Mouse (Mus musculus): ENCODE data around the gene Cecr2. TPM values are rescaled to one million over a fixed set of nuclear protein-coding genes. Genes with fewer than 3 reads are reported as not detected.

The Cecr2 gene
- polyA plus RNA-seq, 2 experiments, result 6.2 to 7.1 TPM

- WGBS (ENCODE audit: insufficient replicate concordance), result 58% methylated on average over 7 of the region's 7 CpGs
- Histone ChIP-seq H3K27ac (no peak overlapping the region), H3K4me3 (ENCODE audit: insufficient read depth in 1 of 2, low read depth in 2 of 2, low read length in 2 of 2) (no peak overlapping the region), H3K4me1 (replicated peaks; ENCODE audit: control insufficient read depth in 2 of 2, insufficient read depth in 2 of 2, low read length in 1 of 2) (no peaks in the 10 kb centered on the region; a peak in 1 of 4 replicates), H3K27me3 (ENCODE audit: control insufficient read depth, insufficient read depth, low read length) (no peaks in the 10 kb centered on the region), H3K9ac (replicated peaks) (no peak overlapping the region), H3K9me3 (ENCODE audit: control insufficient read depth, low read length) (no peaks in the 10 kb centered on the region), H3K36me3 (replicated peaks; ENCODE audit: control insufficient read depth, insufficient read depth, low read depth) (no peaks in the 10 kb centered on the region), H3K4me2 (ENCODE audit: low read depth) (no peak overlapping the region)
- no peak for DNase-seq (ENCODE audit: low read depth in 3 of 3, low spot score in 3 of 3)
- ATAC-seq (ENCODE audit: insufficient read depth), result no peak
- no peak for TF ChIP-seq CTCF (IDR thresholded peaks at IDR 0.05; ENCODE audit: low read depth)
- no peak for TF ChIP-seq EP300 (IDR thresholded peaks at IDR 0.05; ENCODE audit: low read depth)
Measured at GRCm38 (mm10) chr6:120652666-120653065, 13.5 kb upstream of the Cecr2 start.

- no peaks in the 10 kb centered on the region for H3K9me3 ChIP-seq (ENCODE audit: control insufficient read depth, low read length)
- no peak overlapping the region for H3K4me2 ChIP-seq (ENCODE audit: low read depth)
- no peaks in the 10 kb centered on the region for H3K4me1 ChIP-seq (replicated peaks; ENCODE audit: control insufficient read depth in 2 of 2, insufficient read depth in 2 of 2, low read length in 1 of 2)
- H3K36me3 ChIP-seq (replicated peaks; ENCODE audit: control insufficient read depth, insufficient read depth, low read depth), result no peaks in the 10 kb centered on the region
- TF ChIP-seq EP300 (IDR thresholded peaks at IDR 0.05; ENCODE audit: low read depth) (no peak), CTCF (IDR thresholded peaks at IDR 0.05; ENCODE audit: low read depth) (no peak)
- 61% methylated on average over 3 of the region's 3 CpGs for whole genome bisulfite sequencing (ENCODE audit: insufficient replicate concordance)
- no peak overlapping the region for H3K4me3 ChIP-seq (ENCODE audit: insufficient read depth in 1 of 2, low read depth in 2 of 2, low read length in 2 of 2)
- DNase-seq (ENCODE audit: low read depth in 3 of 3, low spot score in 3 of 3) (no peak), ATAC-seq (ENCODE audit: insufficient read depth) (no peak)
- H3K27ac ChIP-seq, result no peak overlapping the region
- H3K9ac ChIP-seq (replicated peaks), result no peak overlapping the region
- no peaks in the 10 kb centered on the region for H3K27me3 ChIP-seq (ENCODE audit: control insufficient read depth, insufficient read depth, low read length)
Measured at GRCm38 (mm10) chr6:120655702-120656101, 10.5 kb upstream of the Cecr2 start.

GRCm38 (mm10) chr6:120658848-120659247 lies 7.3 kb upstream of the Cecr2 start:
- TF ChIP-seq CTCF (IDR thresholded peaks at IDR 0.05; ENCODE audit: low read depth), result no peak
- TF ChIP-seq EP300 (IDR thresholded peaks at IDR 0.05; ENCODE audit: low read depth), result no peak
- DNase-seq (ENCODE audit: low read depth in 3 of 3, low spot score in 3 of 3) (no peak), ATAC-seq (ENCODE audit: insufficient read depth) (no peak)
- Histone ChIP-seq H3K27ac (no peak overlapping the region), H3K27me3 (ENCODE audit: control insufficient read depth, insufficient read depth, low read length) (no peaks in the 10 kb centered on the region), H3K4me2 (ENCODE audit: low read depth) (no peak overlapping the region), H3K36me3 (replicated peaks; ENCODE audit: control insufficient read depth, insufficient read depth, low read depth) (no peaks in the 10 kb centered on the region), H3K9me3 (ENCODE audit: control insufficient read depth, low read length) (no peaks in the 10 kb centered on the region), H3K9ac (replicated peaks) (no peak overlapping the region), H3K4me3 (ENCODE audit: insufficient read depth in 1 of 2, low read depth in 2 of 2, low read length in 2 of 2) (no peak overlapping the region), H3K4me1 (replicated peaks; ENCODE audit: control insufficient read depth in 2 of 2, insufficient read depth in 2 of 2, low read length in 1 of 2) (no peaks in the 10 kb centered on the region)
- WGBS (ENCODE audit: insufficient replicate concordance), result 71% methylated on average over 7 of the region's 7 CpGs

- TF ChIP-seq EP300 (IDR thresholded peaks at IDR 0.05; ENCODE audit: low read depth), result no peak
- H3K27ac ChIP-seq, result peak overlapping the region; percentile 93
- H3K4me3 ChIP-seq (ENCODE audit: insufficient read depth in 1 of 2, low read depth in 2 of 2, low read length in 2 of 2), result peak overlapping the region; percentile 64 to 98
- H3K4me2 ChIP-seq (ENCODE audit: low read depth), result peak overlapping the region; percentile 99
- H3K27me3 ChIP-seq (ENCODE audit: control insufficient read depth, insufficient read depth, low read length), result no peaks in the 10 kb centered on the region
- 0% methylated on average over 21 of the region's 21 CpGs for WGBS (ENCODE audit: insufficient replicate concordance)
- peaks cover 13 to 18% of the 10 kb centered on the region in 2 experiments for H3K4me1 ChIP-seq (replicated peaks; ENCODE audit: control insufficient read depth in 2 of 2, insufficient read depth in 2 of 2, low read length in 1 of 2)
- no peaks in the 10 kb centered on the region for H3K9me3 ChIP-seq (ENCODE audit: control insufficient read depth, low read length)
- H3K9ac ChIP-seq (replicated peaks), result peak overlapping the region; percentile 97
- peak; percentile 66 for ATAC-seq (ENCODE audit: insufficient read depth)
- DNase-seq (ENCODE audit: low read depth in 3 of 3, low spot score in 3 of 3), result peak; percentile 55 to 60 (median 56)
- H3K36me3 ChIP-seq (replicated peaks; ENCODE audit: control insufficient read depth, insufficient read depth, low read depth), result no peaks in the 10 kb centered on the region
Measured at GRCm38 (mm10) chr6:120665415-120665815, 754 bp upstream of the Cecr2 start.

GRCm38 (mm10) chr6:120666761-120667421 lies 722 bp downstream of the Cecr2 start:
- H3K4me3 ChIP-seq (ENCODE audit: insufficient read depth in 1 of 2, low read depth in 2 of 2, low read length in 2 of 2), result peak overlapping the region; percentile 96 to 98
- no peaks in the 10 kb centered on the region for H3K36me3 ChIP-seq (replicated peaks; ENCODE audit: control insufficient read depth, insufficient read depth, low read depth)
- H3K4me1 ChIP-seq (replicated peaks; ENCODE audit: control insufficient read depth in 2 of 2, insufficient read depth in 2 of 2, low read length in 1 of 2), result peaks cover 15 to 18% of the 10 kb centered on the region in 2 experiments
- H3K27me3 ChIP-seq (ENCODE audit: control insufficient read depth, insufficient read depth, low read length), result no peaks in the 10 kb centered on the region
- no peaks in the 10 kb centered on the region for H3K9me3 ChIP-seq (ENCODE audit: control insufficient read depth, low read length)
- H3K27ac ChIP-seq, result peak overlapping the region; percentile 93
- ATAC-seq (ENCODE audit: insufficient read depth) (peak; percentile 53), DNase-seq (ENCODE audit: low read depth in 3 of 3, low spot score in 3 of 3) (peak in 2 of 3 experiments; percentile 39 to 47)
- WGBS (ENCODE audit: insufficient replicate concordance), result under 1% methylated on average over 82 of the region's 87 CpGs
- H3K4me2 ChIP-seq (ENCODE audit: low read depth), result peak overlapping the region; percentile 99
- H3K9ac ChIP-seq (replicated peaks), result peak overlapping the region; percentile 97
- TF ChIP-seq CTCF (IDR thresholded peaks at IDR 0.05; ENCODE audit: low read depth), result no peak
